Mouse (Mus musculus): ENCODE measurements around the gene Aoc2.

Gene Aoc2

GRCm38 (mm10) chr11:101324763-101325162 lies at the start of gene Aoc2:
Gene Aoc2 (plus strand): TSS chr11:101325063.
- DNase-seq (ENCODE audit: low spot score): no peak

GRCm38 (mm10) chr11:101275309-101275708 lies 49.6 kb upstream of the Aoc2 start:
- DNase-seq (ENCODE audit: low spot score): no peak

DNA sequence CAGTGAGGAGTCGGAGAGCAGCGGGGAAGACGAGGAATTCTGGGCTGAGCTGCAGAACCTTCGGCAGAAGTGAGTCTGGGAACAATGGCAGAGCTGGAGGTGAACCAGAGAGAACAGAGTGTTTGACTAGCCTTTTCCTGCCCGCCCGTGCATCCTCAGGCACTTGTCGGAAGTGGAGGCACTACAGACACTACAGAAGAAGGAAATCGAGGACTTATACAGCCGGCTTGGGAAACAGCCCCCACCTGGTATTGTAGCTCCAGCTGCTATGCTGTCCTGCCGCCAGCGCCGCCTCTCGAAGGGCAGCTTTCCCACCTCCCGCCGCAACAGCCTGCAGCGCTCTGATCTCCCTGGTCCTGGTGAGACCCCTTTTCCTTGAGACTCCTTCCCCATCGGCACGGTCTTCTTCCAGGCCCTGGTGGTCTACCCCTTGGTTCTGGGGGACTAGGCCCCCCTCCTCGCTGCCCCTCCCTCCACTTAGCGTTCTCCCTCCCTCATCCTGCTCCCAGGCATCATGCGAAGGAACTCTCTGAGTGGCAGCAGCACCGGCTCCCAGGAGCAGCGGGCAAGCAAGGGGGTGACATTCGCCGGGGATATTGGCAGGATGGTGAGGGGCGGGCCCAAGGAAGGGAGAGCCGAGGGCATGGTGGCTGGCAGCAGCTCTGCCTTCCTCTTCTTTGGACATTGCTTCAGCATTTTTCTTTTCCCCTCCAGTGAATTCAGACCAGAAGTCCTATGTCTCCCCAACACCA lies 48.4 kb upstream of the Aoc2 start:
- DNase-seq (ENCODE audit: low spot score): no peak

GRCm38 (mm10) chr11:101277381-101278222 lies 47.3 kb upstream of the Aoc2 start:
- no peak for DNase-seq (ENCODE audit: low spot score)

DNA sequence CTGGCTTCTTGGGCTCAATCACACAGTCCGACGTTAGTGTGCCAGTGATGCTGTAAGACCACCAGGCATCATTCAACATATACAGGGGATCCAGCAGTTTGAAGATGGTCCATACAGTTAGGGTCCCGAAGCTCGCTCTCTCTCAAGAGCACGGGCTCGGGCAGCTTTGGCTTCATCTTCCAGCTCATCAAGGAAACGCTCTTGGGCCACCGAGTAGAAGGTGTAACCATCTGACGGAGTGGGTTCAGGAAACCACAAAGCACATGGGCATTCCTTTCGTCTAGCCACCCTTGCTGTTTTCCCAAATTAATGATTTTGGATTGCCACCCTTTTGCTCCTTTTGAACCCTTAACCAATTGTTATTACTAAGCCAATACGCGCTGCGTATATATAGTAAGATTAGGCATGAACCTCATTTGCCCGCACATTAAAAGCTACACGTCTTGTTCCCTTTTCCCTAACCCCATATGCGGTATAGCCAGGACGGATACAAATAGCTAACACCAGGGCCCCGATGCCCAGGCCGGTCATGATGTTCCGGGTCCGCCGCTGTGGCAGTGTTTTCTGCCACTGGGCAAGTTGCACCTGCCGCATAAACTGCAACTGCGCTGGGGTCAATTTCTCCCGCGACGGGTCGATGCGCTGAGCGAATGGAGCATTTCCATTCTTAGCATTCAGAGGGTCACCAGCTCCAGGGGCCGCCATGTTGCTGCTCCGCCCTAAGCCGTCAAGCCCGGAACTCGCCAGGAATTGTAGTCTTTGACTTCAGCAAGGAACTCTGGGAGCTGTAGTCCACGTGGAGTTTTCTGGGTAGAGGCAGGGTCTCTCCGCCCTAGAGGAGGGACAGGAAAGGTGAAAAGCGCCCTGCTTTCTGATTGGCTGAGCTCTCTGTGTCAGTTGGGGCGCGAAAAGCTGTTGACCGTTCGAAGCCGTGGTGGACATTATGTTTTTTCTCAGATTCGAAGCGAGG lies 46.4 kb upstream of the Aoc2 start, which contains the start of the genes Cntd1 and Coa3:
Gene Cntd1, plus strand, starts transcription at position 790 of the 970 bp plus-strand sequence.
Gene Coa3, minus strand, starts transcription at position 892 of the 970 bp plus-strand sequence.
- peak; percentile 76 for DNase-seq (ENCODE audit: low spot score)

DNA sequence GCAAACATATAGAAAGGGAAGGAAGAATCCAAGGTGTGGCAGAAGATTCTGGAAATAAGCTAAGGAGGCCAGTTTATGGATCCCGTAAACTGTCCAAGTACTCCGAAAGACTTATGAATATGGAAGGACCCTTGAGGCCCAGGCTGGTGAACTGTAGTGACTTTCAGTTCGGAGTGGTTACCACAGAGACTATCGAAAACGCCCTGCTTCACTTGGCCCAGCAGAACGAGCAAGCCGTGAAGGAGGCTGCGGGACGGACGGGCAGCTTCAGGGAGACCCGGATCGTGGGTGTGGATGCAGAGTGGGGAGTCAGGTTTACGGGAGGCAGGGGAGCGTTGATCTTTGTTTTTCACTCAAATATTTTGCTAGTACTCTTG lies 45.7 kb upstream of the Aoc2 start:
- no peak for DNase-seq (ENCODE audit: low spot score)

DNA sequence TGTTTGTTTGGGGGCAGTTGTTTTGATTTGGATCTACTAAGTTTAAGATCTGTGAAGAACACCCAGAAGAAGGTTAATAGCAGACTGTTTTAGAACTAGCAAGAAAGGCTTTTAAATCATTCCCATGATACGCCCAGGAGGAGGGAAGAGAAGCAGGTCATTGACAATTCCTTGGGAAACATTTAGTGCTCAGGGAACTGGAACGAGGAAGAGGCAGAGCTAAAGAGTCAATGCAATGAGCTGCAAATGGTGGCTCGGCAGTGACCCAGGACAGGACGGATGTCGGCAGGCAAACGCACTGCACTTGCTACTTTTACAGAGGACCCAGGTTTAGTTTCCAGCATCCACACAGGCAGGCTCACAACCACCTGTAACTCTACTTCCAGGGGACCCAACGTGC lies 44.0 kb upstream of the Aoc2 start:
- DNase-seq (ENCODE audit: low spot score): no peak

- no peak for DNase-seq (ENCODE audit: low spot score)
Observed at GRCm38 (mm10) chr11:101282896-101283295, 42.0 kb upstream of the Aoc2 start.

GRCm38 (mm10) chr11:101283805-101284204 lies 41.1 kb upstream of the Aoc2 start:
- DNase-seq (ENCODE audit: low spot score): no peak

- no peak for DNase-seq (ENCODE audit: low spot score)
Observed at GRCm38 (mm10) chr11:101287306-101287705, 37.6 kb upstream of the Aoc2 start.

DNA sequence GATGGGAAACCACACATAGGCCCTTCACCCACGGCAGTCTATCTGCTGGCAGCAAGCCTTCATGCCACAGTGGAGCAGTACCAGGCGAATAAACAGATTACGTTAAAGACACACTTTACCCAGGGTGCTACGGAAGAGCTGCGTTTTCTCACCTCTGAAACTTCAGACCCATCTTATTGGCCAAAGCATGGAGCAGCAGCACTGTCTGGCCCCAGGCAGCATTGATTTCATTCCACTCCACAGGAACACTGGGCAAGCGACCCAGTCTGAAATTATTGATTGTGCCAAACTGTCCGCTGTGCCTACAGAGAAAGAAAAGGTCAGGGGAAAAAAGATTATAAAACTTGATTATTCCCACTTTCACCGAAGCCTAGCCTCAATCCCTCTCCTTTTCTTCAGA lies 33.6 kb upstream of the Aoc2 start:
- no peak for DNase-seq (ENCODE audit: low spot score)

DNA sequence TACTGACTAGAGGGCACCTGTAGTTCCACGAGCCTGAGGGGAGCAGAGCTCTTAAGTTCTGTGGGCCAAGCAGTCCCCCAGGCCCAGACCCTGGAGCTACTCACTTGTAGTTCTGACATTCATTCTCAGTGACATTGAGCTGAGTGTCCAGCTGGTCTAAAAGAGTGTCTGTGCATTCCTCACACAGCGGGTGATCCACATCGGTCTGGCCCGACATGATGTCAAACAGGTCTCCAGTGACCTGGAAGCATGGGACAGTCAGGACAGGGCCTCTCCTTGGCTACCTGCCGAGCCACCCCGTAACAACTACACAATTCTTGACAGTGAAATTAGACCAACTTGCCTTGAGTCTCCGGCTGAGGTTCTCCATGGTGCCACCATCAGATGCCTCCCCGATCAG lies 29.7 kb upstream of the Aoc2 start:
- no peak for DNase-seq (ENCODE audit: low spot score)

DNA sequence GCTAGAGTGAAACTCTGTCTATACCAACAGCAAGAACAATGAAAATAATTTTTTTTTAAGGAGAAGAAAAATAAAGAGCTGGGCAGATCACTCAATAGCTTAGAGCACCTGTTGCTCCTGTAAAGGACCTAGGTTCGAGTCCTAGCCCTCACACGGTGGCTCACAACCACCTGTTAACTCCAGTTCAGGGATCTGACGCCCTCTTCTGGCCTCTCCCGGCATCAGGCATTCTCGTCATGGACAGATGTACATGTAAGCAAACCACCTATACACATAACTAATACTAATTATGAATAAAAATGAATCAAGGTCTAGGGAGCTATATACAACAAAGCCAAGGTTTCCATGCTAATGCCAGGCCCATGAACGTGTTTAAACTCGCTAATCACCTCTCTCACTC lies 24.0 kb upstream of the Aoc2 start:
- no peak for DNase-seq (ENCODE audit: low spot score)

DNA sequence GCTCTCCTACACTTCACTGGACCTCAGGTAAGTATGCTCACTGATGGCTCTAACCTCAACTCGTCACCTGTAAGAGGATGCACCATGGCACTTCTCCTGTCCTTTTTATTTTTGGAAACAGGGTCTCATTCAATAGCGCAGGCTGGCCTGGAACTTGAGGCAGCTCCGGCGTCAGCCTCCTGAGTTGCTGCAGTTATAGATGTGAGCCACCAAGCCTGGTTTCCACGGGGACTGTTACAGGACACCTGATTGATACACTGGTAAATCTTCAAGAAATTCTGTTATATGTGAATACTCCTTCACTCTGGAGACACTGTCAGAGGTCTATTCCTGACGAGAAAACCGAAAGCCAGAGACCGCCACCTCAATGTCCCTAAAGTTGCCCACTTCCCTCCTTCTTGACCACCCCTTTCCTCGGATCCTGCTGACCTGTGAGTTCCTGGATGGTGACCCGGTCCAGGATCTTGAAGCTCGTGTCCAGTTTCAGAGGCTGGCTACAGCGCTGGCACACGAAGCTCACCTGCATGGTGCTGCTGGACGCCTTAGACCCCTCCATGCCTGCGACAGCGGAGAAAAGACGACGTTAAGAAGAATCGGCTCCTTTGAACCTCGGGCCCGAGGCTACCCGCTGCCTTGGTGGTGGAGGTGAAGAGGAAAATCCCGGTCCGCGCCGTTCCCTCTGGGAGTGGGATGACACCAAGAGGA lies 23.4 kb upstream of the Aoc2 start:
- no peak for DNase-seq (ENCODE audit: low spot score)

DNA sequence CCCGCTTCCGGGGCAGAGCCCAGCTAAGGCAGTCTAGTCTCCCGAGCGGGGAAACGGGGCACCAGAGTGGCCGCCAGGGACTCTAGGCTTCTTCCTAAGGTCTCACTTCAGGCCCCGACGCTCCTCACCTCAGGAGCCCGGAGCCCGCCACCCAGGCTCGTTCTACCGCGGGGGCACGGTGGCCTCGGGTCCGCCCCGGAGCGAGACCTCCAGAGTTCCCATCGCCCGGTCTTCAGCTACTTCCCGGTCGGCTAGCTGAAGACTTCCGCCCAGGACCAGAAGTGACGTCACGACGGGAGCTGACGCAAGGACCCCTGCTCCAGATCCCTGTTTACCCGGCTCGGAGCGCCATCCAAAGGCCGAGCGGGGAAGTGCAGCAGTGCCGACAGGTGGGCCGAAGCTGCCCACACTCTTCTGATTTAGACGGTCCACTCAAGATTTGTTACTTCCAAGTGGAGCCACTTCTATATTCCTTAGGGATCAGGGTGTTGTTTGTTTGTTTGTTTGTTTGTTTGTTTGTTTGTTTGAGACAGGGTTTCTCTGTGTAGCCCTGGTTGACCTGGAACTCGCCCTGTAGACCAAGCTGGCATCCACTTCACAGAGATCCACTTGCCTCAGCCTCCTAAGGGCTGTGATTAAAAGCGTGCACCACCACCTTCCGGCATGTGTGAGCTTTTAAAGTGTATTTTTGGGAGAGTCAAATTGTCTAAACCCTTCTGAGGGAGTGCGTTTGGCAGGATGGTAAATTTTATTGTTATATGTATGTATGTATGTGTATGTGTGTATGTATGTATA lies 22.7 kb upstream of the Aoc2 start, which contains the start of gene Becn1:
Gene Becn1, minus strand, starts transcription at position 283 of the 795 bp plus-strand sequence.
- peak; percentile 89 for DNase-seq (ENCODE audit: low spot score)

DNA sequence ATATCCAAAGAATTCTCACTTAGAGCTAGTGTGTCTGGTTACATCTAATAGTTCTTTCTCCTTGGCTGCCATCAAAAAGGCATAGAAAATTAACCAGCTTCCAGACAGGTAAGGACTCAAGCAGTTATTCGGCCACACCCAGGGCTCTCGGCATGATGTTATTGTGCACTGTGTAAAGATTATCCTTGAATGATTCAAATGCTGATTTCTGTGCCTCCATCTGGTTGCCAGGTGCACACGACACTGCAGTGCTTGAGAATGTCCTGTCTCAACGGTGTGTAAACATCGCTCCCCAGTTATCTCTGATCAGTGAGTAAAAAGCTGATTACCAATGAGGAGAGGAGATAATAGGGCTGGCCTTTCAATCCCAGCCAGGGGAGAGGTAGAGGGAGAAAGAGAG lies 17.1 kb upstream of the Aoc2 start:
- DNase-seq (ENCODE audit: low spot score): no peak

- no peak for DNase-seq (ENCODE audit: low spot score)
Observed at GRCm38 (mm10) chr11:101311083-101311482, 13.8 kb upstream of the Aoc2 start.

- no peak for DNase-seq (ENCODE audit: low spot score)
Observed at GRCm38 (mm10) chr11:101312150-101312549, 12.7 kb upstream of the Aoc2 start.

- DNase-seq (ENCODE audit: low spot score): no peak
Observed at GRCm38 (mm10) chr11:101314567-101314966, 10.3 kb upstream of the Aoc2 start.

- DNase-seq (ENCODE audit: low spot score): no peak
Observed at GRCm38 (mm10) chr11:101315082-101315650, 9.7 kb upstream of the Aoc2 start.
